Mouse (Mus musculus): ENCODE data around the gene Tmem95.

- TF ChIP-seq CTCF (IDR thresholded peaks at IDR 0.05; ENCODE audit: low read depth, low read length) (no peak), POLR2A (IDR thresholded peaks at IDR 0.05; ENCODE audit: insufficient read depth, low read length) (no peak)
These were observed 6.0 kb downstream of the Tmem95 start for GRCm38 (mm10) chr11:69871822-69872221.

All from ES-Bruce4 (cell line).